Mouse (Mus musculus): ENCODE data around the gene Tmem169.

- TF ChIP-seq USF1 (IDR thresholded peaks at IDR 0.05; ENCODE audit: low read depth), result no peak
- no peak for TF ChIP-seq MAX (IDR thresholded peaks at IDR 0.05)
- no peak for TF ChIP-seq CTCF (IDR thresholded peaks at IDR 0.05; ENCODE audit: control insufficient read depth, insufficient read depth, insufficient read length)
- TF ChIP-seq FOSL1 (IDR thresholded peaks at IDR 0.05; ENCODE audit: insufficient read depth, low read length, poor library complexity, severe bottlenecking), result no peak
- TF ChIP-seq MYOG (IDR thresholded peaks at IDR 0.05; ENCODE audit: control insufficient read depth, extremely low read depth, insufficient read length), result no peak
- no peak for TF ChIP-seq MYOD1 (IDR thresholded peaks at IDR 0.05; ENCODE audit: control insufficient read depth, insufficient read length, low read depth)
- TF ChIP-seq CEBPB (IDR thresholded peaks at IDR 0.05; ENCODE audit: low read depth), result no peak
These were observed 39.1 kb downstream of the Tmem169 start for GRCm38 (mm10) chr1:72323248-72323647.

Measured in C2C12 (cell line).